Mouse (Mus musculus) brain, embryonic 18.5 days (tissue): ENCODE measurements around the gene Brwd3.

Experiments used
- DNase-seq: peaks from one replicate; pipeline ENCODE4 v3.0.0-alpha.2; 2012; ENCODE audit warnings: low read depth, low spot score

Brwd3 gene

GRCm38 (mm10) chrX:108834090-108834774, at the start of gene Brwd3:
Gene Brwd3, minus strand, starts transcription at chrX:108834372.
- DNase-seq, result peak; percentile 74

- DNase-seq, result no peak
These were observed 28.5 kb upstream of the Brwd3 start for GRCm38 (mm10) chrX:108862632-108863031.

GRCm38 (mm10) chrX:108842705-108843104, 8.5 kb upstream of the Brwd3 start:
- no peak for DNase-seq

GRCm38 (mm10) chrX:108836416-108836815, 2.2 kb upstream of the Brwd3 start:
- DNase-seq, result no peak

DNA sequence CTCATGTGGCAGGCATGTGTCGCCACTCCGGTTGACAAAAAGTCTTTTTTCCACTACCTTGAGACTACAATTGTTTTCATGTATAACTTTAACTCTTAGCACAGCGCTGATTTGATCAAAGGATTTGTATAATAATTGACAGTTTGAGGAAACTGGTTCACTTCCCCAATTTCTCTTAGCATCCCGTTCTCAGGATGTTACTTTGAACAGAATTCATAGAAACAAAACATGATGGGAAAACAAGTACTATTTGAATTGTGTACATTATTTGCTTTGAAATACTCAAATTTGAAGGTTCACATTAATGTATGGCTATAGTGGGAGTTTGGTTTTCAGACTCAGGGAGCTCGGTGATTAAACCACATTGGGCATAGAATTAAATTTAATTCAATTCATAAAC, 1.1 kb upstream of the Brwd3 start:
- DNase-seq, result no peak

DNA sequence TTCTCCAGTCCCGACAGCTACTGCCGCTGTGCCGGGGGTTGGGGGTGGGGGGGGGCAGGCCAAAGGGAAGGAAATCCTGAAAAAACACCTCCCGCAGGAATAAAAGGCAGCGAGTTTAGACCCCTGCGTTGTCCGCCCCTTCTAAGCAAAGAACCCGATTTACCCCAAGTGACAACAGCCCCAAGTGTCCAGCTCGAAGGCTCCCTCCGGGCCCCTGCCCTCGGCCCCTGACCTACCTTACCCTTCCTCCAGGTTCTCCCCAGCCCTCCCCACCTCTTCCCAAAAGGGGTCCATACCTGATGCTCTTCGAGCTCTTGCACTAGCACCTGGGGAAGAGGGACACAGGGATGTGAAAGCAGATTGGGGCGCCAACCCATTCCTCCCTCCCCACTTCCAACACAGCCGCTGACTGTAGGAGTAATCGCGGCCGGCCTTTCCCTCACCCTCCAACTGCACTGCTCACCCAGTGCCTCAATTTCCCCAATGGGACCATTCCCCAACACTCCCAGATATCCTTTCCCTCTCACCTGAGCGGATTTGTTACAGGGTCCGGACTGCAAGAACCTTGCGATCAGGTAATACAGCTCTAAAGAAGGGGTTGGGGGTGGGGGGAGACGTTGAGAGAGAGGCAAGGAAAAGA, 671 bp downstream of the Brwd3 start:
- no peak for DNase-seq

GRCm38 (mm10) chrX:108832674-108833189, 1.4 kb downstream of the Brwd3 start:
- DNase-seq, result peak; percentile 73

DNA sequence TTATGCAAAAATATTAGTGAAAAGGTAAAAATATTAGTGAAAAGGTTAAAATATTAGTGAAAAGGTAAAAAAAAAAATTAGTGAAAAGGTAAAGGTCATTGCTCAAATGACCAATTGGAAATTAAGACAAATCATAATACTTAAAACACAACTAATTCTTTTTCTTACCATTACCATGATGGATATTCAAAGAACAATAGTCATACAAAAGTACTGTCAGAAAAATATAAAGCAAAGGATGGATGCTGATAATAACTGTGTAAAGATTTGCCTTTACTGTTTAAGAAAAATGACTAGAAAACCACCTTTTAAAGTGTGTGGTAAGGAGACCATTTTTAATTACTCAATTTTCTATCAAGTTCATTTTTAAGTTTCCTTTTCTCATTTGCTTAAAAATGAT, 2.9 kb downstream of the Brwd3 start:
- DNase-seq, result no peak

- DNase-seq, result no peak
These were observed 6.1 kb downstream of the Brwd3 start for GRCm38 (mm10) chrX:108828111-108828510.

GRCm38 (mm10) chrX:108797268-108797667, 36.9 kb downstream of the Brwd3 start:
- no peak for DNase-seq

DNA sequence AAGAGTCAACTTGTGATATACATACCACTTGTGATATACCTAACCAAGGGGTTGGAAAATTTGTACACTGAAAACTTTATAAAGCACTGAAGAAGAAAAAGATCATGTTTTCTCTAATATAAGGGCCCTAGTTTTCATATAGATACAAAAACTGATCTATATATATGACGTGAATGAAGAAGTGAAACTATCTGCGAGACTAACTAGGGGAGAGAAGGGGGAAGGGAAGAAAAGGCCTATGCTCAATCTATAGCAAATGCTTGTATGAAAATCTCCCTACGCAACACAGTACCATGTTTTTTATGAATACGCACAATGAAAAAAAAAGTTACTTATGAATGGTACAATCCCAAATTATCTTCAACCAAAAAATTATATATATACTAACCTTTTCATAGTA, 50.4 kb downstream of the Brwd3 start:
- no peak for DNase-seq

GRCm38 (mm10) chrX:108731755-108732154, 102.4 kb downstream of the Brwd3 start:
- DNase-seq, result no peak

GRCm38 (mm10) chrX:108729564-108729963, 104.6 kb downstream of the Brwd3 start:
- DNase-seq, result no peak

DNA sequence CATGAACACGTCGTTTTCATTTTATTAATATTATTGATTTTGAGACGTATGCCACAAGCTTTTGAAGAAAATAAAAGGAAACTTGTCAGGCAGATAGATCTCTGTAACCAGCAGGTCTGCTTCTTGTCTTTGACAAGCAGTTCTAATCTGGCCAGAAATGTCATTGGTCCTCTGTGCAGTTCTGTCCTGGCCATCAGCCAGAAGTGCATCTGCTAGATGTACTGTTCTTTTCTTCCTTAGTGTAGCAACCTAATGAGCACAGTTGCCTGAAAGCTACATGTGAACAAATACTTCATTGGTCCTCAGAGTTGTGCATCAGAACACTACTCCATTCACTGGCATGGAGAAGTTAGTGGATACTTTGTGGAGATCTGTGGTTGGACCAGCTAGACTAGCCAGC, 105.1 kb downstream of the Brwd3 start:
- DNase-seq, result no peak

DNA sequence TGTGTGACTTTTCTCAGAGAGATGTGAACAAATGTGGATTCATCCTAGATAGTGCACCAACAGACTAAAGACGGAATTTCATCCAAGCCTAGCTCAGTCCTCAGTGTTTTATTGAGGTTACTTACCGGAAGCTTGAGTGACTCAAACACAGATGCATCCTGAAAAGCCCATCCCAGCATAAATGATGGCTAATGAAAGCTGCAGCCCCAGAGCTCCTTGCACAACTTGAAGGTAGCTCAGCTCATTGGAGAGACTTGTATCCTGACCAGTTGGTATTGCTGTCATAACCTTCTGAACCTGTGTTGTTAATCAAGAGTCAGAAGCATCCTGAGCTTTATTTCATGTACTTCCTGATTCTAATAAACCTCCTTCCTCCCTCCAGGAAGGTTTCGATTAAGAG, 105.8 kb downstream of the Brwd3 start:
- no peak for DNase-seq

GRCm38 (mm10) chrX:108724241-108724640, 109.9 kb downstream of the Brwd3 start:
- DNase-seq, result no peak

DNA sequence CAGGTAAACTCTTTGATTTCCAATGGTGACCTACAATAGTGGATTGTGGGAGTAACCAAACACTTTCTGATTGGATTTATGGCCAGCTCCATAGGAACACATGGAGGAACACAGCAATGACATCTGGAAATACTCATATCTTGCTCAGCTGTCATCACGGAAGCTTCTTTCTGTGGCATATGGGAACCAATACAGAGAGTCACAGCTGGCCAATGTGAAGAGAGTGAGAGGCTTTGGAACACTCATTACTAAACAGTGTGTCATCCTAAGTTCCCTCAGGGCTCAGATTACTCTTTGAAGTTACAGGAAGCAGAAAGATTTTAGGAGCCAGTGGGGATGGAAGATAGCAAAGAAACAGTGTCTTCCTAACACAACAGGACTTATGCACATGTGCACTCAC, 111.7 kb downstream of the Brwd3 start:
- DNase-seq, result no peak

- DNase-seq, result no peak
These were observed 129.9 kb downstream of the Brwd3 start for GRCm38 (mm10) chrX:108704312-108704711.
